Mouse (Mus musculus) MEL-GATA-1-ER (cell line): ENCODE data around the gene Gm20388.
"Not testable (repeated sequence)": the region's sequence is repeated elsewhere in the genome, so short reads cannot be mapped to it uniquely, and the experiment has no call there.

ENCODE experiments used
- DNase-seq: peaks from one replicate; pipeline ENCODE4 v3.0.0-alpha.2; 2012; ENCODE audit warnings: low read depth; ENCODE audit errors: extremely low read depth

Gene Gm20388

GRCm38 (mm10) chr8:122307836-122308235 is 2397.2 kb downstream of the Gm20388 start:
- DNase-seq: no peak

GRCm38 (mm10) chr8:122309272-122309671 is 2398.6 kb downstream of the Gm20388 start:
- peak; percentile 75 for DNase-seq

- no peak for DNase-seq
These were observed 2400.5 kb downstream of the Gm20388 start for GRCm38 (mm10) chr8:122311115-122311514.

- DNase-seq: no peak
These were observed 2401.9 kb downstream of the Gm20388 start for GRCm38 (mm10) chr8:122312553-122312952.

GRCm38 (mm10) chr8:122313310-122313709 is 2402.7 kb downstream of the Gm20388 start:
- no peak for DNase-seq

GRCm38 (mm10) chr8:122314899-122315496 is 2404.4 kb downstream of the Gm20388 start:
- no peak for DNase-seq

- DNase-seq: no peak
These were observed 2405.8 kb downstream of the Gm20388 start for GRCm38 (mm10) chr8:122316402-122316801.

GRCm38 (mm10) chr8:122317918-122318475 is 2407.4 kb downstream of the Gm20388 start:
- DNase-seq: no peak

- no peak for DNase-seq
These were observed 2408.5 kb downstream of the Gm20388 start for GRCm38 (mm10) chr8:122319045-122319707.

GRCm38 (mm10) chr8:122319708-122320075 is 2409.1 kb downstream of the Gm20388 start:
- no peak for DNase-seq

- no peak for DNase-seq
These were observed 2409.9 kb downstream of the Gm20388 start for GRCm38 (mm10) chr8:122320541-122320940.

- peak; percentile 92 for DNase-seq
These were observed 2410.8 kb downstream of the Gm20388 start for GRCm38 (mm10) chr8:122321455-122321921.

- DNase-seq: no peak
These were observed 2411.5 kb downstream of the Gm20388 start for GRCm38 (mm10) chr8:122322126-122322525.

GRCm38 (mm10) chr8:122322792-122323191 is 2412.2 kb downstream of the Gm20388 start:
- DNase-seq: no peak

- not testable (repeated sequence) for DNase-seq
These were observed 2413.3 kb downstream of the Gm20388 start for GRCm38 (mm10) chr8:122323951-122324402.

GRCm38 (mm10) chr8:122325196-122325595 is 2414.6 kb downstream of the Gm20388 start:
- DNase-seq: no peak

GRCm38 (mm10) chr8:122326114-122326542 is 2415.5 kb downstream of the Gm20388 start:
- DNase-seq: peak; percentile 74

- DNase-seq: no peak
These were observed 2418.4 kb downstream of the Gm20388 start for GRCm38 (mm10) chr8:122329072-122329471.

GRCm38 (mm10) chr8:122329553-122330239 is 2419.1 kb downstream of the Gm20388 start:
- no peak for DNase-seq

GRCm38 (mm10) chr8:122330446-122331133 is 2419.9 kb downstream of the Gm20388 start:
- no peak for DNase-seq

GRCm38 (mm10) chr8:122331134-122331523 is 2420.5 kb downstream of the Gm20388 start:
- DNase-seq: no peak
